Mouse (Mus musculus) embryonic facial prominence, embryonic 15.5 days (tissue): ENCODE measurements around the gene Pcsk4. TPM values are rescaled to one million over a fixed set of nuclear protein-coding genes. Genes with fewer than 3 reads are reported as not detected.

ENCODE experiments used
- ATAC-seq: fragments of 200-750 bp; cut with Nextera tagmentation; 2 replicates; pipeline ENCODE4 v1.8.0; 2017; ENCODE audit warnings: low read depth, moderate TSS enrichment; ENCODE audit not compliant: insufficient number of reproducible peaks, low FRiP score, low TSS enrichment
- H3K27ac ChIP-seq: fragments of 300-500 bp; sonication (generic); replicated peaks from 2 replicates; pipeline ENCODE4 v1.5.1; 2015; ENCODE audit warnings: mild to moderate bottlenecking, inconsistent platforms
- H3K27me3 ChIP-seq: fragments of 300-500 bp; sonication (generic); 2 replicates; pipeline ENCODE4 v1.6.1; 2015; ENCODE audit warnings: inconsistent platforms
- H3K36me3 ChIP-seq: fragments of 300-500 bp; sonication (generic); 2 replicates; pipeline ENCODE4 v1.6.1; 2015; ENCODE audit warnings: mild to moderate bottlenecking, inconsistent platforms
- H3K4me1 ChIP-seq: fragments of 300-500 bp; sonication (generic); 2 replicates; pipeline ENCODE4 v1.6.1; 2015; ENCODE audit warnings: inconsistent platforms
- H3K4me2 ChIP-seq: fragments of 300-500 bp; sonication (generic); replicated peaks from 2 replicates; pipeline ENCODE4 v1.6.1; 2015; ENCODE audit warnings: mild to moderate bottlenecking, inconsistent platforms
- H3K4me3 ChIP-seq: fragments of 300-500 bp; sonication (generic); replicated peaks from 2 replicates; pipeline ENCODE4 v1.5.1; 2015; ENCODE audit warnings: mild to moderate bottlenecking, inconsistent platforms
- H3K9ac ChIP-seq: fragments of 300-500 bp; sonication (generic); 2 replicates; pipeline ENCODE4 v1.6.1; 2015; ENCODE audit warnings: inconsistent platforms
- H3K9me3 ChIP-seq: fragments of 300-500 bp; sonication (generic); replicated peaks from 2 replicates; pipeline ENCODE4 v1.6.1; 2016; ENCODE audit warnings: inconsistent platforms
- WGBS: fragments of 180-500 bp; shearing (Covaris S2); methylation state at CpG from one replicate; pipeline ENCODE4 v1.1.7; 2015; 5-methylcytosine and 5-hydroxymethylcytosine counted together
- polyA plus RNA-seq: library from polyadenylated mRNA; unstranded; fragments of >200 nt; fragmentation: Nextera tagmentation; extraction: Ambion mirVana; gene quantifications from 2 replicates; pipeline ENCODE4 v1.2.1, GENCODE M21; 2015

The Pcsk4 gene
- polyA plus RNA-seq, 1 experiment from 2014 or later: 5.2 TPM

DNA sequence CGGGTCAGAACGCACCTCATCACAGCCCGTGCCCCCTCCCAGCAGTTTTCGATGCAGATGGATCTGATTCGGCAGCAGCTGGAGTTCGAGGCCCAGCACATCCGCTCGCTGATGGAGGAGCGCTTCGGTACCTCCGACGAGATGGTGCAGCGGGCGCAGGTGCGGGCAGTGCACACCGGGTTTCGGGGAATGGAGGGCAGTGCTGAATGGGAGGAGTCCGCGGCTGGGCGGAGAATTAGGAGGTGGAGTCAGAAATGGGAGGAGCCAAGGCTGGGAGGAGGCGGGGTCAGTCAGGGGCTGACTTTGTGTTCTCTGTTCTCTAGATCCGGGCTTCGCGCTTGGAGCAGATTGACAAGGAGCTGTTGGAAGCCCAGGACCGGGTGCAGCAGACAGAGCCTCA, 24.4 kb downstream of the Pcsk4 start:
- 0 out of 2 replicates have a peak overlapping the region, but pooled peaks have one; percentile 34 for H3K4me2 ChIP-seq
- H3K27ac ChIP-seq: no peak overlapping the region
- H3K9ac ChIP-seq: no peak overlapping the region
- H3K4me1 ChIP-seq: 0 out of 2 replicates have a peak, but pooled peaks cover 7% of the 10 kb centered on the region
- no peak overlapping the region for H3K4me3 ChIP-seq
- no peaks in the 10 kb centered on the region for H3K9me3 ChIP-seq
- peaks cover 47% of the 10 kb centered on the region for H3K27me3 ChIP-seq
- 15% methylated on average over 25 of the region's 25 CpGs for WGBS
- ATAC-seq: no peak
- H3K36me3 ChIP-seq: peaks cover 11% of the 10 kb centered on the region; the same call in 1 of the 2 replicates

DNA sequence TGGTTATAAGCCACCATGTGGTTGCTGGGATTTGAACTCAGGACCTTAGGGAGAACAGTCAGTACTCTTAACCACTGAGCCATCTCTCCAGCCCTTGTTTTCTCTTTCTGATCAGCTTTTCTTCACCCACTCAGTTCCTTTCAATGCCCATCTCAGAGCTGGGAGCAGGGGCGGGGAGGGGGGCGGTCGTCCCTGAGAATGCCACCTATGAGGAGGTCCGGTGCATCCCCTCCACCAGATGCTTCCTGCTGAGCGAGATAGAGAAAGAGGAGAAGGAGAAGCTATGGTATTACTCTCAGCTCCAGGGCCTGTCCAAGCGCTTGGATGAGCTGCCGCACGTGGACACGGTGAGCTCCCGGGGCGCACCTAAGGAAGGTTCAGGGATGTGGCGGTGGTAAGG, 24.8 kb downstream of the Pcsk4 start:
- H3K4me3 ChIP-seq: no peak overlapping the region

DNA sequence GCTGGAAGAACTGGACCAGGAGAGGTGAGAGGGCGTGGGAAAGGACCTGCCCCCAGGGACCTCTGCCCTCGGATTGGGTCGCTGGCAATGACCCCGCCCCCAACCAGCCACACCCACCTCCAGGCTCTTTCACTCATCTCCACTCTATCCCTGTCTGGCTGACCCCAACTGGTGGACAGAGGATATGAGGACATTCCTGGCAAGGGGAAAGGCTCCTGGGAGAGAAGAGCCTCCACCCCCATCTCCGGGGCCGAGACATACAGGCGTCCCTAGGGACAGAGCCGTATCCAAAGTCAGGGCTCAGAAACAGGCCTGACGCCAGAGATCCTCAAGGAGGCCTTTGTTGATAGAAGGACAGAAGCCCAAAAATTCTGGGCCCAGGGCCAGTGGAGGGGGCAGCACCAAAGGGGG, 26.8 kb downstream of the Pcsk4 start:
- WGBS: 14% methylated on average over 9 of the region's 9 CpGs
- 0 out of 2 replicates have a peak, but pooled peaks cover 11% of the 10 kb centered on the region for H3K4me1 ChIP-seq
- ATAC-seq: no peak
- H3K36me3 ChIP-seq: 0 out of 2 replicates have a peak, but pooled peaks cover 7% of the 10 kb centered on the region
- no peak overlapping the region for H3K4me2 ChIP-seq
- H3K27me3 ChIP-seq: peaks cover 69% of the 10 kb centered on the region
- no peak overlapping the region for H3K27ac ChIP-seq
- H3K4me3 ChIP-seq: no peak overlapping the region
- no peak overlapping the region for H3K9ac ChIP-seq
- H3K9me3 ChIP-seq: no peaks in the 10 kb centered on the region

More for the DNA sequence above, 24.8 kb downstream of the Pcsk4 start:
- no peak overlapping the region for H3K9ac ChIP-seq
- no peaks in the 10 kb centered on the region for H3K9me3 ChIP-seq
- 25% methylated on average over 12 of the region's 12 CpGs for WGBS
- ATAC-seq: no peak
- 0 out of 2 replicates have a peak, but pooled peaks cover 7% of the 10 kb centered on the region for H3K4me1 ChIP-seq
- H3K27me3 ChIP-seq: peaks cover 51% of the 10 kb centered on the region
- H3K27ac ChIP-seq: no peak overlapping the region
- H3K4me2 ChIP-seq: 0 out of 2 replicates have a peak overlapping the region, but pooled peaks have one; percentile 34
- peaks cover 11% of the 10 kb centered on the region; the same call in 1 of the 2 replicates for H3K36me3 ChIP-seq

DNA sequence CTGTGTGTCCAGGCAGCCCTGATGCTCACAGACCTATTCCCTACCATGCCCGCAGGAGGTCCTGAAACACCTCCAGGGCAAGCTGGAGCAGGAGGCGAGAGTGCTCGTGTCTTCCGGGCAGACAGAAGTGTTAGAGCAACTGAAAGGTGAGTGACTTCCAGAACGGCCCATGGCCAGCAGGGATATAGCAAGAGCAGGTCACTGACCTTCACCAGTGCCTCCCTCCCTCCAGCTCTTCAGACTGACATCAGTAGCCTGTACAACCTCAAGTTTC, 27.3 kb downstream of the Pcsk4 start:
- H3K4me3 ChIP-seq: no peak overlapping the region
- H3K9ac ChIP-seq: no peak overlapping the region
- H3K4me2 ChIP-seq: no peak overlapping the region
- H3K4me1 ChIP-seq: 0 out of 2 replicates have a peak, but pooled peaks cover 11% of the 10 kb centered on the region
- no peak overlapping the region for H3K27ac ChIP-seq
- no peak for ATAC-seq
- H3K36me3 ChIP-seq: 0 out of 2 replicates have a peak, but pooled peaks cover 7% of the 10 kb centered on the region
- no peaks in the 10 kb centered on the region for H3K9me3 ChIP-seq
- H3K27me3 ChIP-seq: peaks cover 74% of the 10 kb centered on the region
- 42% methylated on average over 5 of the region's 5 CpGs for WGBS

DNA sequence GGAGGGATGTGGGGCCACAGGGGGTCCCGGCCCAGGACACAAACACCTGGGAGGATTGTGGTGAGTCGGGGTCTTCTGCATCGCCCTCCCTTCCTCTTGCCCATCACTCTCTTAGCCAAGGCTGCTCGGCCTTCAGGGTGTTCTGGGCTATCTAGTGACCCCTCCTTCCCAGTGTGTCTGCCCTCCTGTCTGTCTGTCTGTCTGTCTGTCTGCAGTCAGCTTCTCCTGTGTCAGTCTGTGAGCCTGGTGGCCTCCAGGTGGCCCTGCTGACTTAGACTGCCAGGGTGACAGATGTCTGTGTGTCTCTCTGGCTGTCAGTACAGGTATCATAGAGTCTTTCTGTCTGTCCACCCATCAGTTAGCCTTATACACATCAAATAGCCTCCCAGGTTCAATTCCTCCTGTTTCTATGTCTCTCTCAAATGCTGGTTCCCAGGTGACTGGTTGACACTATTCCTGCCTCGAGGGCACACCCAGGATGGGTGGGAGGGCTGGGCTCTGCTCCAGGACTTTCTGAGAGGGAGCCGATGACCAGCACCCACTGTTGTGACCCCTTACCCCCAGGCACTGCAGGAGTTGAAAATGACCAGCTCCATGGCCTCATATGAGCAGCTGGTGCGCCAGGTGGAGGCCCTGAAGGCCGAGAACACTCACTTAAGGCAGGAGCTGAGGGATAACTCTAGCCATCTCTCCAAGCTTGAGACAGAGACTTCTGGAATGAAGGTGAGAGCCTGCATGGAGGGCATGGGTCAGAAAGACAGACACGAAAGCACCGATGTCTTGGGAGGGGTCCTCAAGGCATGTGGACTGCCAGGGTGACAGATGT, 27.8 kb downstream of the Pcsk4 start:
- peaks cover 14% of the 10 kb centered on the region for H3K4me1 ChIP-seq
- 0 out of 2 replicates have a peak, but pooled peaks cover 5% of the 10 kb centered on the region for H3K36me3 ChIP-seq
- peak overlapping the region; percentile 6; the same call in 1 of the 2 replicates for H3K4me2 ChIP-seq
- ATAC-seq: no peak
- peaks cover 79% of the 10 kb centered on the region for H3K27me3 ChIP-seq
- H3K4me3 ChIP-seq: no peak overlapping the region
- H3K9me3 ChIP-seq: no peaks in the 10 kb centered on the region
- H3K27ac ChIP-seq: no peak overlapping the region
- no peak overlapping the region for H3K9ac ChIP-seq
- WGBS: 69% methylated on average over 9 of the region's 10 CpGs

DNA sequence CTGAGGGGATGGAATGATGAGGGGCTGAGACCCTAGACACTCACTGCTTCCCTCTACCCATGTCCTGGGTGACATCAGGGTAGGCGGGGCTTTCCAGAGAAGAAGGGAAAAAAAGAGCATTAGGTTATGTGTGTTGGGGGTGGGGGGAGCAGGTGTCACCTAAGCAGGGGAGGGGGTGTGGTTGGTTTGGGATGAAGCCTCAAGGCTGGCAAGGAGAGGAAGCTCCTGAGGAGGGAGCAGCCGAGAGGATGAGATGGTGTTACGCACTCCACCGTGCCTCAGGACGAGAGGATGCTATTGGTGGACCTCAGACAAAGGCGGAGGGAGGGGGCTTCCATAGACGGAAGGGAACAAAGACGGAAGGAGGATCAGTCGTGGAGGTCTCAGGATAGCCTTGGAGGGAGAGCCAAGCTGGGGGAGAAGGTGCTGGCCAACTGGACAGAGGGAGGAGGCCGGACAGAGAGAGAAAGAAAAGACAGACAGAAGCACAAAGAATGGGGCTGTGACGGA, 28.6 kb downstream of the Pcsk4 start:
- H3K27me3 ChIP-seq: peaks cover 72% of the 10 kb centered on the region
- ATAC-seq: no peak
- no peaks in the 10 kb centered on the region for H3K9me3 ChIP-seq
- H3K4me2 ChIP-seq: peak overlapping the region; percentile 6; the same call in 1 of the 2 replicates
- peaks cover 21% of the 10 kb centered on the region for H3K4me1 ChIP-seq
- no peak overlapping the region for H3K9ac ChIP-seq
- H3K36me3 ChIP-seq: no peaks in the 10 kb centered on the region
- no peak overlapping the region for H3K4me3 ChIP-seq
- WGBS: 25% methylated on average over 11 of the region's 11 CpGs
- no peak overlapping the region for H3K27ac ChIP-seq

DNA sequence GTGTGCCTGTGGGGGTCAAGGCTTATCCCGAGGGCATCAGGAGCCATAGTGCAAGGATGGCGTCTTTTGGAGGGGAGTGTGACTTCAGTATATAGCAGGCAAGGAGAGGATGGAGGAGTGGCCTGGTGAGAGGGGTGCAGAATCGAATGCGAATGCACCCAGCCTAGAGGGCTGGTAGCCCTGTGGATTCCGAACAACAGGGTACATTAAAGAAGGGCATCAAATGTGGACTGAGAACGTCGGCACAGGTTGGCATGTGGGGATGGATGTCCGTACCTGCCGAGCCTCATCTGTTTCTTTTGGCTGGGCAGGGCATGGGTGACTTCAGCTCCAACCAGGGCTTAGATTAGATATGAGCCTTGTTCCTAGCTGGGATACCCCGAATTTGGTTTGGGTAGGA, 29.5 kb downstream of the Pcsk4 start:
- peaks cover 30% of the 10 kb centered on the region for H3K4me1 ChIP-seq
- no peak overlapping the region for H3K4me2 ChIP-seq
- no peak overlapping the region for H3K9ac ChIP-seq
- H3K9me3 ChIP-seq: no peaks in the 10 kb centered on the region
- peak overlapping the region; percentile 21; the same call in 1 of the 2 replicates for H3K4me3 ChIP-seq
- no peak overlapping the region for H3K27ac ChIP-seq
- H3K27me3 ChIP-seq: peaks cover 63% of the 10 kb centered on the region
- 42% methylated on average over 10 of the region's 10 CpGs for WGBS
- H3K36me3 ChIP-seq: peaks cover 2% of the 10 kb centered on the region
- ATAC-seq: no peak

DNA sequence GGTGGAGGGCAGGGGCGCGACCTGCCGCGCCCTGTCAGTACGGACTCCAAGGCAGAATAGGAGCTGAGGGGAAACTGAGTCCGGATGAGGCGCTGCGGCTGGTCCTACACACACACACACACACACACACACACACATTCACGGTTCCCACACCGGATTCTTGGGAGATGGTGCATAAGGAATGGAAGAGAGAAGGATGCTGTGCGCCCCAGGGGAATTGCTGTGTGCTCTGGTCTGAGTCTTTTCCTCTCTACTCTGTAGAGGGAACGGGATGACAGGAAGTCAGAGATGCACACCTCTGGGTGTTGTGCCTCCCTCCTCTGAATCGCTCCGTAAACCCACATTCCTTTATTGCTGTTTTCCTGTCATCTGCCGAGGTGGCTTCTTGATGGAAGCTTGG, 30.0 kb downstream of the Pcsk4 start:
- Histone ChIP-seq H3K27ac (no peak overlapping the region), H3K4me2 (0 out of 2 replicates have a peak overlapping the region, but pooled peaks have one; percentile 6), H3K27me3 (peaks cover 58% of the 10 kb centered on the region), H3K4me1 (peaks cover 36% of the 10 kb centered on the region), H3K9ac (no peak overlapping the region), H3K4me3 (peak overlapping the region; percentile 21; the same call in 1 of the 2 replicates), H3K36me3 (peaks cover 8% of the 10 kb centered on the region), H3K9me3 (no peaks in the 10 kb centered on the region)
- WGBS: 7% methylated on average over 15 of the region's 15 CpGs
- no peak for ATAC-seq

DNA sequence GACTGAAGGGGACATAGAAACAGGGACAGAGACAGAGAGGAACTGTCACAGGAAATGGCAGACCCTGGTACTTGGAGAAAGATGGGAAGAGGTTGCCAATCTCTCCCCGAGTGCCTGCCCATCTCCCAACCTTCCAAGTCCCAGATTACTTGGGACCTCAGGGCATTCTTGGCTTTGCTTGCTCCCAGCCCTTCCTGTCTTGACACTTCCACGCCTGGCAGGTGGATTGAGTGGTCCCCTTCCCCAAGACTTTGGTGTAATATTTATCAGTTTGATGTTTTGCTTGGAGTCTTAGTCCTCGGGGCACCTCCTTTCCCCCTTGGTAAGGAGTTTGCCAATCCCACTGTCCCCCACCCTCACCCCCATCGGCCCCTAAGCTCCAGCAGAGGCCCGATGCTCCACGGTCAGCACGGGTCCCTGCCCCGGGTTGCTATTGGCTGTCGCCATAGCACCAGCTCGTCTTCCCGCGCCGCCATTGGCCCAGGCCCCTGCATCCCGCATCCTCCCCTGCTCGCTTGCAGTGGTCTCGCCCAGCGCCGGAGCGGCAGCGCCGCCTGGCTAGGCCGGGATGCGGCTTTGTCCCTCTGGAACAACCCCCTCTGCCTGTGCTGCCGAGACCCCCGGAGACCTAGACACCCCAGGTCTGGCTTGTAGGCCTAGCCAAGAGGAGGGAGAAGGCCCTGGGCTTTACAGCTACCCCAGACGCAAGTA, 30.6 kb downstream of the Pcsk4 start:
- no peak for ATAC-seq
- H3K9ac ChIP-seq: no peak overlapping the region
- peaks cover 41% of the 10 kb centered on the region for H3K4me1 ChIP-seq
- no peak overlapping the region for H3K27ac ChIP-seq
- 0 out of 2 replicates have a peak overlapping the region, but pooled peaks have one; percentile 6 for H3K4me2 ChIP-seq
- peaks cover 13% of the 10 kb centered on the region for H3K36me3 ChIP-seq
- H3K9me3 ChIP-seq: no peaks in the 10 kb centered on the region
- H3K27me3 ChIP-seq: peaks cover 58% of the 10 kb centered on the region
- peak overlapping the region; percentile 21; the same call in 1 of the 2 replicates for H3K4me3 ChIP-seq
- 3% methylated on average over 26 of the region's 26 CpGs for WGBS

DNA sequence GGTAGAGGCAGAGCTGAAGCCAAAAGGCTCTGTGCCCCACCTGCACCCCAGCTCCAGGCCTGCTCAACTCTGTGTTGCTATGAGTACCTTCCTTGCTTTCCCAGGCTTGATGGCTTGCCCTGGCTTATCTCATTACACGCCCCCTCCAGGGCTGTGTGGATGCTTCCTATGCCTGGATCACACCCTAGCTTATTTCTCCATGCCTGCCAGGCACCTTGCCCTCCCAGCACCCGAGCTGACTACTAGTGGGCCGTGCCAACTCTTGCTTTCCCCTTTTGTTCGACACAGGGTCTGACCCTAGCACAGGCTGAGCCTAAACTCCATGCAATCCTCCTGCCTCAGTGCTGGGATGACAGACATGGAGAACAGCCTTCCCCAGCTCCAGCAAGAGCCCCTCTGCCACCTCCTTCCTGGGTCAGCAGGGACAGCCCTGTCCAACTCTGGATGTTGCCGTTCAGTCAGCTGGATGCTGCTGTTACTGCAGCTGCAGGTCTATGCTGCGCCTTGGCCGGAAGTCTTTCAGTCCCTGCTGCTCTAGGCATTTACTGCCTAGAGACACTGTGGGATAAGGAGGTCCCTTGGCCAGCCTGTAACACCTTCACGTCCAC, 31.7 kb downstream of the Pcsk4 start:
- Histone ChIP-seq H3K27ac (no peak overlapping the region), H3K9ac (no peak overlapping the region), H3K27me3 (peaks cover 58% of the 10 kb centered on the region), H3K36me3 (peaks cover 17% of the 10 kb centered on the region), H3K4me1 (peaks cover 49% of the 10 kb centered on the region), H3K9me3 (no peaks in the 10 kb centered on the region), H3K4me2 (no peak overlapping the region), H3K4me3 (no peak overlapping the region)
- no peak for ATAC-seq
- 73% methylated on average over 8 of the region's 8 CpGs for WGBS

DNA sequence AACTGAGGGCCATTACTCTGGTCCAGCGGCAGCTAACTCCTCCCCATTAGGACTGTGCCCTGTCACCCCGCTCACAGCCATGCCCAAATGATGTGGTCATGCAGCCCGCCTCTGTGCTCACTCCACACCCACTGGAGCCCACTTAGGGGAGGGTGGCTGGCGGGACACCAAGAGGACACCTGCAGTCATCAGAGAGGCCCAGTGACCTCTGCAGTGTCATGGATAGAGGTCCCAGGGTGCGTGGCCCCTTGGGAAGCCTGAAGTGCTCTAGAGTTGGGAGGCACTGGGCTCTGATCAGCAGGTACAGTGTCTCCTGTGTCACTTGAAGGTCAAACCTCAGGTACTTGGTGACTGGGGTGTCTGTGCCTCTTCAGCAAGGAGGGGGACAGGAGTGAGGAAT, 32.5 kb downstream of the Pcsk4 start:
- Histone ChIP-seq H3K4me2 (peak overlapping the region; percentile 82; the same call in 1 of the 2 replicates), H3K4me1 (peaks cover 46% of the 10 kb centered on the region), H3K27ac (no peak overlapping the region), H3K4me3 (peak overlapping the region; percentile 48), H3K9ac (no peak overlapping the region), H3K27me3 (peaks cover 51% of the 10 kb centered on the region), H3K9me3 (no peaks in the 10 kb centered on the region), H3K36me3 (peaks cover 17% of the 10 kb centered on the region)
- ATAC-seq: no peak
- 75% methylated on average over 5 of the region's 5 CpGs for WGBS
